Mouse (Mus musculus): ENCODE data around the gene Adamts4.

DNA sequence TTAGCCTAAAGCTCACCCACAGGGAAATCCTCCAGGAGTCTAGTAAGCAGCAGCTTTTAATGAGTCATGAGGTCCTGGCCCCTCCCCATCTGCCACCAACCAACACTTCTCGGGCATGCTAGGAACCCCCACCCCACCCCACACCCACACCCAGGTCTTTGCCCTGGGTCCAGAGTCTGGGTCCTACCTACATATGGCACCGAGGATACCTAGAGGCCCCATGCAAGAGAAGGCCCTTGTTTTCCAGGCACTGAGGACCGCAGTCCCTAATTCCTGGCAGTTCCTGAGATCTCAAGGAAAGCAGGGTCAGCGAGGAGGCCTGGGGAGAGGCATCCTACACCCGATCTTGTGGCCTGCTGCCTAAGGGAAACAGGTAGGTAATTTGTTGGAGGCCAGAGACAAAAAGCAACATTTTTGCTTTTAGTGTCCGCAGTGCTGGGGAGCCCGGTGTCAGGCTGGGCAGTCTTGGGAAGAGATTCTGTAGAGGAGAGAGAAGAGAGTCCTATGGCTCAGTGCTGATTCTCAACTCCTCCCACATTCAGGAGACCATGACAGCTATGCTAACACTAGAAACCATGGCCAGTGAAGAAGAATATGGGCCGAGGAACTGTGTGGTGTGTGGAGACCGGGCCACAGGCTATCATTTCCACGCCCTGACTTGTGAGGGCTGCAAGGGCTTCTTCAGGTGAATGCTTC lies 36.3 kb upstream of the Adamts4 start, which contains the start of gene Nr1i3:
- no peak for TF ChIP-seq CTCF (IDR thresholded peaks at IDR 0.05; ENCODE audit: borderline replicate concordance, extremely low read depth, insufficient read depth, insufficient read length)
- TF ChIP-seq POLR2A (IDR thresholded peaks at IDR 0.05; ENCODE audit: borderline replicate concordance, extremely low read depth, insufficient read depth, insufficient read length, poor library complexity, severe bottlenecking): no peak

Data from brain, embryonic 14.5 days (tissue).